Mouse (Mus musculus): ENCODE data around the gene Il15ra. TPM values are rescaled to one million over a fixed set of nuclear protein-coding genes. Genes with fewer than 3 reads are reported as not detected.

Il15ra gene
- polyA plus RNA-seq (2014; fragmentation: Nextera tagmentation; extraction: Ambion mirVana) = 0.13 and 0.25 TPM in 2 replicates

DNA sequence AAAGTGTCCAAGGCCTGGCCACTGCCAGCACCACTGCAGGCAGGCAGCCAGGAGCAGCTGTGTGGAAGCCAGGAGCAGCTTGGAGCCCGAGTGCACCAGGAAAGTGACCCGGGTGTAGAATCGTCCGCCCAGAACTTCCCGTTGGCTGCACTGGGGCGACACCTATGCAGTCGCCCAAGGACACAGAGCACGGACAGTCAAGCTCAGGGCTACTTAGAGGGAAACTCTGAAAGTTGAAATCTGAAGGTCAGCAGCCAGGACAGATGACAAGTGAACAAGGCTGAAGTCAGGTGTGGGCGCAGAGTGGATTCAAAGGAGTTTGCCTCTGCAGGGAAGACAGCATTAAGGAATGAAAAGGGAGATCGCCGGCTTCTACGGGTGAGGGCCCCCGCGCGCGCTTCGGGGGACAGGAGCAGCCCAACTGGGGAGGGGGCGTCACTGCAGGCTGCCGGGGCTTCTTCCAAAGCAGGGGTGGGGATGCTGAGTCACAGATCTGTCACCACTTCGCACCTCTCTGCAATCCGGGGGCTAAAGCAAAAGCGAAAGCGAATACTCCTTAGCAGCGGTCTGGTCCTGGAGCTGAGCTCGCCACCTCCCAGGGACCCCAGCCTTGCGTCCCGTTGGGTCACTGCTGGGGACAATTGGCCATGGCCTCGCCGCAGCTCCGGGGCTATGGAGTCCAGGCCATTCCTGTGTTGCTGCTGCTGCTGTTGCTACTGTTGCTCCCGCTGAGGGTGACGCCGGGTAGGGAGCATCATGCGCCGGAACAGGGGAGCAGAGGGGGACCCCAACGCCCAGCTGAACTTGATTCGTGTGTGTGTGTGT, at the start of gene Il15ra:
Il15ra (plus strand) TSS at position 90 of the 825 bp plus-strand sequence.
- ATAC-seq (replicated peaks; ENCODE audit: low FRiP score) (peak; percentile 57), DNase-seq (ENCODE audit: low spot score) (peak; percentile 70)
- Histone ChIP-seq H3K4me2 (ENCODE audit: low read depth, low read length, severe bottlenecking) (peak within 1 kb of the TSS; percentile 94), H3K9me3 (ENCODE audit: control insufficient read depth, low read length) (no peaks in the 10 kb centered on the region), H3K36me3 (ENCODE audit: control insufficient read depth, insufficient read depth, low read length) (no peaks in the 10 kb centered on the region), H3K9ac (ENCODE audit: low read length) (peak within 1 kb of the TSS; percentile 54), H3K27ac (ENCODE audit: low read depth, low read length) (no peak within 1 kb of the TSS), H3K4me3 (ENCODE audit: low read depth, low read length) (peak within 1 kb of the TSS; percentile 55), H3K27me3 (ENCODE audit: control insufficient read depth, insufficient read depth, low read length) (peaks cover 10% of the 10 kb centered on the region), H3K4me1 (replicated peaks; ENCODE audit: control insufficient read depth, insufficient read depth, low read length) (peaks cover 5% of the 10 kb centered on the region; the same call in 1 of the 2 replicates)
- WGBS = 1% methylated on average over 37 of the region's 37 CpGs

DNA sequence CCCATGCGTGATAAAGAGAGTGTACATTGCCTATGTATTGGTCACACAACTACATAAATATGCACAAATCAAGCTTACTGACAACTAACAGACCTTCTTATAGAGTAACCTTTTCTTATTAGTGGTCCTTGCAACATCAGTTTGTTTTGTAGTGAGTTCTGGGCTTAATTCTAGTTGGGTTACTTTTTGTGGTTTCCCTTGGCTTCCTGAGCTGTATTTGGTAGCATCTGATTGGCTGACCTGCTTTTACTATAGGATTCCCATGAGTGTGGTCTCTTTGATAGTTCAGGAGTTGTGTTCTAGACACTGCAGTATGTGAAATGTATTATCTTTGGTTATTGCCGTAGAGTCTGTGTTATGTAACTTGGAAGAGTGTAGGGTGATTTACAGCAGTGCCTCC, 47.5 kb upstream of the Il15ra start:
- 90% methylated on average over 2 of the region's 2 CpGs for WGBS
- Histone ChIP-seq H3K4me2 (ENCODE audit: low read depth, low read length, severe bottlenecking) (no peak overlapping the region), H3K4me1 (replicated peaks; ENCODE audit: control insufficient read depth, insufficient read depth, low read length) (no peaks in the 10 kb centered on the region), H3K27me3 (ENCODE audit: control insufficient read depth, insufficient read depth, low read length) (no peaks in the 10 kb centered on the region), H3K4me3 (ENCODE audit: low read depth, low read length) (no peak overlapping the region), H3K36me3 (ENCODE audit: control insufficient read depth, insufficient read depth, low read length) (no peaks in the 10 kb centered on the region), H3K27ac (ENCODE audit: low read depth, low read length) (no peak overlapping the region), H3K9ac (ENCODE audit: low read length) (no peak overlapping the region), H3K9me3 (ENCODE audit: control insufficient read depth, low read length) (no peaks in the 10 kb centered on the region)
- ATAC-seq (replicated peaks; ENCODE audit: low FRiP score) (no peak), DNase-seq (ENCODE audit: low spot score) (no peak)

DNA sequence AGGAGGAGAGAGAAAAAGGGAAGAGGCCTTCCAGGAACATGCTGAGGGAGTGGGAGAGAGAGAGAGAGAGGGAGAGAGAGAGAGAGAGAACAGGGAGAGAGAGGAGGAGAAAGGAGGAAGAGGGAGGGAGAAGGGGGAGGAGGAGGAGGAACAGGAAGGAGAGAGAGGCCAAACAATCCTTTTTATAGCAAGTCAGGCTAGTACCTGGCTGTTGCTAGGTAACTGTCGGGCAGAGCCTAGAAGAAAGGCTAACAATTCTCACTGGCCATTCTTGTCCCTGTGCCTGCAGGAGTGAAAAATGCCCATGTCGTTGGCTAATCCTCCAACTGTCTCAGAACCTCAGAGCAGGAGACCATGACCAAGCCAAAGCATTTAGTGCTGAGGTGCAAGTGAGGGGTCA, 45.8 kb upstream of the Il15ra start:
- WGBS = 31% methylated on average over 2 of the region's 2 CpGs
- Histone ChIP-seq H3K27ac (ENCODE audit: low read depth, low read length) (no peak overlapping the region), H3K9me3 (ENCODE audit: control insufficient read depth, low read length) (no peaks in the 10 kb centered on the region), H3K4me1 (replicated peaks; ENCODE audit: control insufficient read depth, insufficient read depth, low read length) (no peaks in the 10 kb centered on the region), H3K9ac (ENCODE audit: low read length) (no peak overlapping the region), H3K4me3 (ENCODE audit: low read depth, low read length) (no peak overlapping the region), H3K27me3 (ENCODE audit: control insufficient read depth, insufficient read depth, low read length) (no peaks in the 10 kb centered on the region), H3K36me3 (ENCODE audit: control insufficient read depth, insufficient read depth, low read length) (no peaks in the 10 kb centered on the region), H3K4me2 (ENCODE audit: low read depth, low read length, severe bottlenecking) (no peak overlapping the region)
- DNase-seq (ENCODE audit: low spot score) (no peak), ATAC-seq (replicated peaks; ENCODE audit: low FRiP score) (no peak)

DNA sequence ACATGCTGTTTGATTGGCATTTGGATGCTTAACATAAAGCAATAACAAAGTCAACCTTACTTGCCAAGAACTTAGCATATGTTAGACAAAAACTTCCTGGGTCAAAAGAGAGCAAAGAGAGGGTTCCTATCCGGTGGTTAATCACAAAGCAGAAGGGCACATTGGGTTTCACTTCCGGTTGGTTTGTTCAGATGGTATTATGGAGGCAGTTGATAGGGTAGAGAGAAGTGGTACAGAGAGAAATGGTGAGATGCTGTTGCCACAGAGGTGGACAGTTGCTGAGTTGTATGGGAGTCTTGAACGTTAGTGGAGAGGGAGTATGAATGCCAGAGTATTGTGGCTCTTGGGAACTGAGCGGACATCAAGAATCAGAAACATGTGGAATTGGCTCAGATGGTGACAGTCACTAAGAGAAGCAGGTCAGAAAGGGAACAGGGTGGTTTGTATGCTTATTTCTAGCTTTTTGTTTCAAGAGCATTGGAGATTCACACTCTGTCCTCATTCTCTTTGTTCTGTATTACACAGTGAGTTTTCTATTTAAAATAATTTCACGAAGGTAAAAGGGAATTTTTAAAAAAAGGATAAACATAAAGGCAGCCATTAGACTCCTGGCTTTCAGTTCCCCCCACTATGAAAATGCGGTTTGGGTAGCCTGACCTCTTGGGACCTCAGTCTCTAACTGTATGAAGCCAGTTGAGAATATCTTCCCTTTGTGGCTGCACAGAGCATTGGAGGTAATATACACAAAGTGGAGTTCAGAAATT, 42.8 kb upstream of the Il15ra start:
- Histone ChIP-seq H3K9me3 (ENCODE audit: control insufficient read depth, low read length) (no peaks in the 10 kb centered on the region), H3K4me3 (ENCODE audit: low read depth, low read length) (no peak overlapping the region), H3K4me1 (replicated peaks; ENCODE audit: control insufficient read depth, insufficient read depth, low read length) (no peaks in the 10 kb centered on the region), H3K27me3 (ENCODE audit: control insufficient read depth, insufficient read depth, low read length) (no peaks in the 10 kb centered on the region), H3K36me3 (ENCODE audit: control insufficient read depth, insufficient read depth, low read length) (no peaks in the 10 kb centered on the region), H3K27ac (ENCODE audit: low read depth, low read length) (no peak overlapping the region), H3K9ac (ENCODE audit: low read length) (no peak overlapping the region), H3K4me2 (ENCODE audit: low read depth, low read length, severe bottlenecking) (no peak overlapping the region)
- 88% methylated on average over 6 of the region's 6 CpGs for WGBS
- no peak for ATAC-seq (replicated peaks; ENCODE audit: low FRiP score)
- DNase-seq (ENCODE audit: low spot score) = no peak

DNA sequence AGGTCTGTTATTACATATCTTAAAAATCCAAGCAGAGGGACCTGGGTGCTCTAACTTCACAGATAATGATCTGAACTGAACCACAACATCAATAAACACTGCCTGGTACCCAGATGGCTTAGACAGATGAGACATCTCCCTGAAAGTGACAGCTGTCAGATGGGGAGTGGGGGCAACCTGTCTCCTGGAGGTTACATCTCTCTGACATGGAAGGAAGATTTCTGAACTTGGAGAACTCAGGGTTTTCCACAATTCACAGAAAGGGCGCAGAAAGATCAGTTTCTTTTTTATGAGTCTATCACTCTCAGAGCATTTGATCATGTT, 42.2 kb upstream of the Il15ra start:
- 97% methylated on average over 1 of the region's 1 CpGs for WGBS
- no peak for DNase-seq (ENCODE audit: low spot score)
- Histone ChIP-seq H3K4me1 (replicated peaks; ENCODE audit: control insufficient read depth, insufficient read depth, low read length) (no peaks in the 10 kb centered on the region), H3K36me3 (ENCODE audit: control insufficient read depth, insufficient read depth, low read length) (no peaks in the 10 kb centered on the region), H3K4me3 (ENCODE audit: low read depth, low read length) (no peak overlapping the region), H3K9ac (ENCODE audit: low read length) (no peak overlapping the region), H3K9me3 (ENCODE audit: control insufficient read depth, low read length) (no peaks in the 10 kb centered on the region), H3K4me2 (ENCODE audit: low read depth, low read length, severe bottlenecking) (no peak overlapping the region), H3K27ac (ENCODE audit: low read depth, low read length) (no peak overlapping the region), H3K27me3 (ENCODE audit: control insufficient read depth, insufficient read depth, low read length) (no peaks in the 10 kb centered on the region)
- ATAC-seq (replicated peaks; ENCODE audit: low FRiP score) = no peak

DNA sequence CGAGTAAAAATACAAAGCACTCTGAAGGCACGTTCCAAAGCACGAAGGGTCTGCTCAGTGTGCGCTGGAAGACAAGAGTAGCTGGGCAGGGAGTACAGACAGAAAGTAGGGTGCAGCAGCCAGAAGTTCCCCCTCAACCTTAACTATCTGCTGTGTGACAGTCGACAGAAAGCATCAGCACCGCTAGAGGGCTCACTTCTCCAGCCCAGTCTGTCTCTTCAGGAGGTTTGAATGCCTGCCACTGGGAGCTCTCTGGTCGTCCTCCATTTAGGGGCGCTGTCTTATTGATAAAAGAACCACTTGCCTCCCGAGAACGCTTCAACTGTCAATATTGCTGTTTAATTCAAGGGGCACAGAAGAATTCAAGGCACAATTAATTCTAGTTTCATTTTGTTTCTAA, 41.1 kb upstream of the Il15ra start:
- peak; percentile 85 for DNase-seq (ENCODE audit: low spot score)
- ATAC-seq (replicated peaks; ENCODE audit: low FRiP score) = peak; percentile 91
- Histone ChIP-seq H3K27ac (ENCODE audit: low read depth, low read length) (no peak overlapping the region), H3K9ac (ENCODE audit: low read length) (no peak overlapping the region), H3K4me2 (ENCODE audit: low read depth, low read length, severe bottlenecking) (peak overlapping the region; percentile 21; the same call in 1 of the 2 replicates), H3K9me3 (ENCODE audit: control insufficient read depth, low read length) (no peaks in the 10 kb centered on the region), H3K4me1 (replicated peaks; ENCODE audit: control insufficient read depth, insufficient read depth, low read length) (no peaks in the 10 kb centered on the region), H3K36me3 (ENCODE audit: control insufficient read depth, insufficient read depth, low read length) (no peaks in the 10 kb centered on the region), H3K4me3 (ENCODE audit: low read depth, low read length) (no peak overlapping the region), H3K27me3 (ENCODE audit: control insufficient read depth, insufficient read depth, low read length) (no peaks in the 10 kb centered on the region)
- WGBS = 5% methylated on average over 10 of the region's 10 CpGs

DNA sequence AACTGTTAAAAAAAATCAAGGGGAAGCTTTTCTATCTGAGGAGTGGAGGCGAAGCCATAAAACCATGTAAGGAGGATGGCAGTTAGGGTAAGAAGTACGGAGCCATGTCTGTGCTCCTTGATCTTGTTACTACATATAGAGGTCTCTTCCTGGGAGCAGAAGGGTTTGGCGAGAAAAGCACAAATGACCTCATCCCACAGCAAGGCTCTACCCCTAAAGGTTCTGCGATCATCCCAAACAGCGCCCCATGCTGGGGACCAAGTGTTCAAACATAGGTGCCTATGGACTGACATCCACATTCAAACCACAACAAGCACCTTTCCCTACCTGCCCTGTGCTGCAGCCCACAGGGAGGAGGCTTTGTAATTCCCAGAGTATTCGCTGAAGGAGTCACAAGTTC, 40.7 kb upstream of the Il15ra start:
- 42% methylated on average over 6 of the region's 6 CpGs for WGBS
- no peaks in the 10 kb centered on the region for H3K27me3 ChIP-seq (ENCODE audit: control insufficient read depth, insufficient read depth, low read length)
- no peak overlapping the region for H3K9ac ChIP-seq (ENCODE audit: low read length)
- H3K4me1 ChIP-seq (replicated peaks; ENCODE audit: control insufficient read depth, insufficient read depth, low read length) = no peaks in the 10 kb centered on the region
- no peak overlapping the region for H3K4me3 ChIP-seq (ENCODE audit: low read depth, low read length)
- ATAC-seq (replicated peaks; ENCODE audit: low FRiP score) (peak; percentile 51), DNase-seq (ENCODE audit: low spot score) (peak; percentile 53)
- H3K9me3 ChIP-seq (ENCODE audit: control insufficient read depth, low read length) = no peaks in the 10 kb centered on the region
- H3K4me2 ChIP-seq (ENCODE audit: low read depth, low read length, severe bottlenecking) = peak overlapping the region; percentile 21; the same call in 1 of the 2 replicates
- no peaks in the 10 kb centered on the region for H3K36me3 ChIP-seq (ENCODE audit: control insufficient read depth, insufficient read depth, low read length)
- no peak overlapping the region for H3K27ac ChIP-seq (ENCODE audit: low read depth, low read length)

DNA sequence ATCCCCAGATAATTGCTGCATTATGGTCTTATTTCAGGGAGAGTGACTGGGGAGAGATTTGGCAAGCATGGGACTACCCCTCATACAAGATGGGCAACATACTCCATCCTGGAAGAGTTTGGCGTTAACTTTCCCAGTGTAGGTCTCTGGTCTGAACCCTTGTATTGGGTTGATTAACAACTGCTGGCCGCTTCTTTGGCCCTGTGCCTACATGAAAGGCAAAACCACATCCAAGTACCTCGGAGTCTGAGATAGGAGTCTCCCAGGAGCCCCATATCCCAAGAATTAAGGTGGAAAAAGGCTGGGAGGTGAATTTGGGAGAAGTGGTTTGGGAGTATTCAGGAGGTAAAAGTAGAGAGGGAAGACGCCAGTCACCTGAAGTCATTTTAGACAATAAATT, 40.3 kb upstream of the Il15ra start:
- Histone ChIP-seq H3K4me1 (replicated peaks; ENCODE audit: control insufficient read depth, insufficient read depth, low read length) (no peaks in the 10 kb centered on the region), H3K27me3 (ENCODE audit: control insufficient read depth, insufficient read depth, low read length) (no peaks in the 10 kb centered on the region), H3K9ac (ENCODE audit: low read length) (no peak overlapping the region), H3K27ac (ENCODE audit: low read depth, low read length) (no peak overlapping the region), H3K9me3 (ENCODE audit: control insufficient read depth, low read length) (no peaks in the 10 kb centered on the region), H3K36me3 (ENCODE audit: control insufficient read depth, insufficient read depth, low read length) (no peaks in the 10 kb centered on the region), H3K4me3 (ENCODE audit: low read depth, low read length) (no peak overlapping the region), H3K4me2 (ENCODE audit: low read depth, low read length, severe bottlenecking) (no peak overlapping the region)
- WGBS = 86% methylated on average over 4 of the region's 4 CpGs
- no peak for DNase-seq (ENCODE audit: low spot score)
- no peak for ATAC-seq (replicated peaks; ENCODE audit: low FRiP score)
